Mouse (Mus musculus): ENCODE measurements around the gene Cth.
"Not testable (repeated sequence)": the region's sequence is repeated elsewhere in the genome, so short reads cannot be mapped to it uniquely, and the experiment has no call there.

- not testable (repeated sequence) for TF ChIP-seq POLR2A (IDR thresholded peaks at IDR 0.05; ENCODE audit: low read depth, low read length); CTCF (conservative IDR thresholded peaks at IDR 0.05; ENCODE audit: insufficient read depth, insufficient read length, low read depth, low read length)
Observed at GRCm38 (mm10) chr3:157933223-157933622, 8.3 kb upstream of the Cth start.
